In genomic region chr12:79007126-79007753, GRCm38 (mm10) we compare ENCODE assay signal across 8 mouse cellular contexts. TPM values are rescaled to one million over a fixed set of nuclear protein-coding genes. Genes with fewer than 3 reads are reported as not detected.
A peak's percentile ranks its signal among the peaks of the same experiment; 100 is the strongest.
DNase-seq lines count a peak whose midpoint lies in the region; ATAC-seq and TF ChIP-seq lines count a peak whose summit lies in the region.

Gene Tmem229b (minus strand): TSS chr12:79007627.

- H3K9me3 ChIP-seq in intestine, postnatal 0 days (ENCODE audit: control insufficient read depth): no peaks in the 10 kb centered on the region
- H3K9me3 ChIP-seq in limb, embryonic 13.5 days: no peaks in the 10 kb centered on the region
- no peaks in the 10 kb centered on the region for H3K9me3 ChIP-seq in midbrain, embryonic 13.5 days

- TF ChIP-seq CTCF in intestine, postnatal 0 days (IDR thresholded peaks at IDR 0.05; ENCODE audit: low read depth): 0 out of 2 replicates have a peak, but pooled peaks have one; percentile 8

- H3K4me3 ChIP-seq in intestine, postnatal 0 days (ENCODE audit: low read depth, low read length): peak within 1 kb of the TSS; percentile 95
- peak within 1 kb of the TSS; percentile 96 for H3K4me3 ChIP-seq in limb, embryonic 13.5 days
- peak within 1 kb of the TSS; percentile 66 for H3K4me3 ChIP-seq in midbrain, embryonic 13.5 days (replicated peaks)

- no peaks in the 10 kb centered on the region for H3K4me1 ChIP-seq in intestine, postnatal 0 days (replicated peaks; ENCODE audit: control insufficient read depth, insufficient read depth, low read length)
- peaks cover 8% of the 10 kb centered on the region for H3K4me1 ChIP-seq in limb, embryonic 13.5 days
- peaks cover 33% of the 10 kb centered on the region for H3K4me1 ChIP-seq in midbrain, embryonic 13.5 days (replicated peaks)

- peak within 1 kb of the TSS; percentile 6; the same call in 1 of the 2 replicates for H3K27ac ChIP-seq in intestine, postnatal 0 days (ENCODE audit: low read depth, low read length)
- no peak within 1 kb of the TSS for H3K27ac ChIP-seq in limb, embryonic 13.5 days
- peak within 1 kb of the TSS; percentile 86 for H3K27ac ChIP-seq in midbrain, embryonic 13.5 days

- peak within 1 kb of the TSS; percentile 84 for H3K9ac ChIP-seq in intestine, postnatal 0 days (ENCODE audit: low read depth, low read length)
- peak within 1 kb of the TSS; percentile 76 for H3K9ac ChIP-seq in limb, embryonic 13.5 days
- peak within 1 kb of the TSS; percentile 89 for H3K9ac ChIP-seq in midbrain, embryonic 13.5 days (replicated peaks)

- DNase-seq in heart, adult 11 months: peak; percentile 95
- no peak for DNase-seq in heart, postnatal 25 days (ENCODE audit: low spot score)
- DNase-seq in cerebellum, postnatal 36 days: peak; percentile 74 to 78
- no peak for DNase-seq in gastrocnemius, postnatal 14 days
- DNase-seq in spleen, postnatal 36 days (ENCODE audit: low spot score in 2 of 2): peak; percentile 30 to 31

- peak; percentile 39; the same call in 1 of the 2 replicates for ATAC-seq in intestine, postnatal 0 days
- peak; percentile 80 for ATAC-seq in limb, embryonic 13.5 days (ENCODE audit: low FRiP score, low read depth)
- peak; percentile 95 for ATAC-seq in midbrain, embryonic 13.5 days

- 3% methylated on average over 49 of the region's 49 CpGs for WGBS in intestine, postnatal 0 days
- whole genome bisulfite sequencing in limb, embryonic 13.5 days: 2% methylated on average over 49 of the region's 49 CpGs
- WGBS in midbrain, embryonic 13.5 days: 2% methylated on average over 48 of the region's 49 CpGs

- H3K27me3 ChIP-seq in intestine, postnatal 0 days (replicated peaks; ENCODE audit: control insufficient read depth, insufficient read depth, low read length): 0 out of 2 replicates have a peak, but pooled peaks cover 4% of the 10 kb centered on the region
- H3K27me3 ChIP-seq in limb, embryonic 13.5 days: peaks cover 44% of the 10 kb centered on the region
- no peaks in the 10 kb centered on the region for H3K27me3 ChIP-seq in midbrain, embryonic 13.5 days

- peak within 1 kb of the TSS; percentile 91 for H3K4me2 ChIP-seq in intestine, postnatal 0 days (replicated peaks; ENCODE audit: low read depth)
- H3K4me2 ChIP-seq in limb, embryonic 13.5 days (replicated peaks): peak within 1 kb of the TSS; percentile 89
- H3K4me2 ChIP-seq in midbrain, embryonic 13.5 days (replicated peaks): peak within 1 kb of the TSS; percentile 76

- no peaks in the 10 kb centered on the region for H3K36me3 ChIP-seq in intestine, postnatal 0 days (ENCODE audit: control insufficient read depth, insufficient read depth)
- H3K36me3 ChIP-seq in limb, embryonic 13.5 days: no peaks in the 10 kb centered on the region
- no peaks in the 10 kb centered on the region for H3K36me3 ChIP-seq in midbrain, embryonic 13.5 days

- intact Hi-C loops in heart, postnatal 25 days (cut with DNase I): no loop called here
- intact Hi-C loops in gastrocnemius, postnatal 14 days (cut with DNase I; ENCODE audit: low total_unique reads): loop anchor here (5.0 kb wide), 1 partner anchor 90 kb away; no protein-coding TSS in a partner anchor

RNA-seq across cellular contexts. Expression of gene Tmem229b, which starts in this region (rescaled TPM):
- 1 to 10 TPM; 3.8 to 5.0 TPM for total RNA-seq in heart, postnatal 25 days (2021)
- 10 to 100 TPM; 11.8 to 16.7 TPM for total RNA-seq in gastrocnemius, postnatal 14 days (2021)
- polyA plus RNA-seq in intestine, postnatal 0 days (2015; fragmentation: Nextera tagmentation; extraction: Ambion mirVana): 8.6 and 11.9 TPM in 2 replicates
- 4.8 and 5.3 TPM in 2 replicates for polyA plus RNA-seq in limb, embryonic 13.5 days (2015; fragmentation: Nextera tagmentation; extraction: Ambion mirVana)
- polyA plus RNA-seq in midbrain, embryonic 13.5 days (2015; fragmentation: Nextera tagmentation; extraction: Ambion mirVana): 41.2 and 41.8 TPM in 2 replicates

Comparison
In these comparisons a context has a peak if more than half of its experiments do, and no peak if none do; other contexts are left out.
1. DNase-seq: peak in heart, adult 11 months (single experiment), cerebellum, postnatal 36 days (2 of 2) and spleen, postnatal 36 days (2 of 2); none in heart, postnatal 25 days (single experiment) and gastrocnemius, postnatal 14 days (single experiment).
2. ATAC-seq: peak in every context shown above with its lines; median percentile 95 in midbrain, embryonic 13.5 days; 80 in limb, embryonic 13.5 days; 39 in intestine, postnatal 0 days.
3. Peak in every context shown above with its lines, with median percentiles within 50 percentile points of each other: H3K4me2 ChIP-seq, H3K4me3 ChIP-seq and H3K9ac ChIP-seq.